Mouse (Mus musculus) ovary, postnatal 36 days (tissue): ENCODE measurements around the gene 4930426L09Rik.

Experiments
- DNase-seq: peaks from one replicate; pipeline ENCODE4 v3.0.0; 2022; ENCODE audit warnings: low spot score, mixed read lengths

The 4930426L09Rik gene

GRCm38 (mm10) chr2:18998054-18998478 lies at the start of gene 4930426L09Rik, which contains the start of gene Pip4k2a:
Gene 4930426L09Rik (plus strand): TSS chr2:18998343.
Gene Pip4k2a (minus strand): TSS chr2:18998126.
- DNase-seq, result peak; percentile 94

- no peak for DNase-seq
These were observed 49.4 kb upstream of the 4930426L09Rik start for GRCm38 (mm10) chr2:18948741-18949140.

DNA sequence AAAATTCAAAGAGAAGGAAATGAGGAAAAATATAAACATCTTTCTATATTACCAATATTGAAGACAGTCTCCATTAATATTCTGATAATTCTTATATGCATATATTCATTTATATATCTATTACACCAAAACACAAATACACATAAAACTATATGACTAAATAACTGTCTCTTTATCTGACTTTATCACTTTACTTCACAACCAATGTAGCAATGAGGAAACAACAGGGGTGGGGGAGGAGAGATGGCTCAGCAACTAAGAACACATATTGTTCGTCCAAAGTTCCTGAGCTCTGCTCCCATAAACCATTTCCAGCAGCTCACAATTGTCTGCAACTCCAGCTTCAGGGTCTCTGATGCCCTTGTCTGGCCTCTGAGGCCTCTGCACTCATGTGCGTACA lies 47.4 kb upstream of the 4930426L09Rik start:
- no peak for DNase-seq

GRCm38 (mm10) chr2:18952102-18952673 lies 46.0 kb upstream of the 4930426L09Rik start:
- DNase-seq, result no peak

DNA sequence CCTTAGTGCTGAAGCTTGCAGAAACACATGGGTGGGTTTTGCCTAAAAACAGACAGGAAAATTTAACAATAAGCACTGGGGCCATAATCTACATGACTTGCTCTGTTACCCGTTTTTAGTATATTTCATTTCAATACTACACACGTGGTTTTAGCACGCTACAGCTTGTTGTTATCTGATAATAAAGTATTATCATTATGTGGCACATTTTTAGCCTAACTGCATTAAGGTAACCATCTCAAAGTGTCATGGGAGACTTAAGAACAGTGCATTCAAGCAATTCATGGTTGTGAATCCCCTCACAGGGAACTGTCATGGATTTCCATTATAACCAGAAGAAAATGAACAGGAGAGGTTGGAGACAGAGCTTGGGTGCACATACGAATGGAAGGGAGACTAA lies 43.7 kb upstream of the 4930426L09Rik start:
- no peak for DNase-seq

GRCm38 (mm10) chr2:18955022-18955421 lies 43.1 kb upstream of the 4930426L09Rik start:
- DNase-seq, result no peak

DNA sequence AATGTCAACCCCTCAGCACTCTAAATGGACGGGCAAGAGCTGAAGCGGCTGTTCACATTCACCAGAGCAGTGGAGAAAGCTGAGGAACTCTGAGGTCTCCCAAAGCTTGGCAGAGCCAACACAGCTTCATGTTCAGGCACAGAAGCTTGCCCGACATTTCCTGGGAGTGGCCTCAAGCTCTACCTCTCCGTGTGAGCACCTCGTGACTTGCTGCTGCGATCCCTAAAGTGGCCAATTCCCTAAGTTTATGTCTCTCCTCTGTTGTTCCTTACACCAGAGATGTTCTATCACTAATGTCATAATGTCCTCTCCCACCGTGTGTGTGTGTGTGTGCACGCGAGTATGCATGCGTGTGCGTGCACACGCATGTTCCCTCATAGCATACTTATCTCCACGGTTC lies 42.5 kb upstream of the 4930426L09Rik start:
- DNase-seq, result no peak

DNA sequence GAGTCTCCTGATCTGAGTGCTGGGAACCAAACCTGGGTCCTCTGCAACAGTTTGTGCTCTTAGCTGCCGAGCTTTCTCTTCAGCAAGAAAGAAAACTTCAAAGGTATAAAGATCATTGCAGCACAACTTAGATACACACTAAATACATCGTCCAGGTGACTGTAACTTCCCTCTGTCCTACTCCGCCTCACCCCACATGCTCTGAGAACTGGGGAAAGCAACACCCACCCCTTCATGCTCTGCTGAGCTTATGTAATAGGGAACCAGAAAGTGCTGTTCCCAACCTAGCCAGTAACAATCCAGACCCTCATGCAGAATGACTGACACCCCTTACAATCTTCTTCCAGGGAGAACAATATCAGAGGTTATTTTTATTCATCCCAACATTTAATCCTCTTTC lies 41.7 kb upstream of the 4930426L09Rik start:
- no peak for DNase-seq

DNA sequence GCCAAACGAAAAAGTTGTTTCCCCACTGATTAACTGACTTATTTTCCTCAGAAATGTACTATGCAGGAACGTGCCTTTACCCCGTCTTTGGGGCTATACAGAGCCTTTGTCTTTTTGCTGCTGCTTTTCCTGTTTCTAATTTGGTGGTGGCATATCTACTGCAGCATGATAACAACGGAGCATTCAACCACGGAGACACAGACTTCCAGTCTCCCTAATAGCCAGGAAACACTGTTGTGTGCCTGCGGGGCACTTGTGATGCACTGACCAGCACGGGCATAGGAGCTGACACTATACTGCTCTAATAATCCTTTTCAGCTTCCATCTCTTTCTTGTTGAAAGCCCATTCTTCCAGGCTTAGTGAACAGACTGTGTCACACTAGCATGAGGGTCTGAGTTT lies 41.2 kb upstream of the 4930426L09Rik start:
- DNase-seq, result no peak

- DNase-seq, result no peak
These were observed 40.7 kb upstream of the 4930426L09Rik start for GRCm38 (mm10) chr2:18957459-18957858.

DNA sequence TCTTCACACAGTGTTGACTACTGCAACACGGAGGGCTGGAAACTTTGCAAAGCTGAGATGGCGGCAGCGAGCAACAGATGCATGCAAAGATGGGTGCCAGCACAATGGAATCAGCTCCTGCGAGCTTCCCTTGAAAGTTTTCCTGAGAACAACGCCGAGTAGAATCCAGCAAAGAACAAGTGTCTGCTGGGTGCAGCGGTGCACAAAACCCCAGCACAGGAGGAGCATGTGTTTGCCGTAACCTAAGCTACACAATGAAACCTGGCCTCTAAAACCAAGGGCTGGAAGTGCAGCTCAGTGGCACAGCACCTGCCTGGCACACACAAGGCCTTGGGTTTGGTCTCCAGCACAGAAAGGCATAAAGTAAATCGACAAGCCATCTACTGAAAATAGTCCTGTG lies 40.1 kb upstream of the 4930426L09Rik start:
- DNase-seq, result no peak

- no peak for DNase-seq
These were observed 39.6 kb upstream of the 4930426L09Rik start for GRCm38 (mm10) chr2:18958501-18958900.

DNA sequence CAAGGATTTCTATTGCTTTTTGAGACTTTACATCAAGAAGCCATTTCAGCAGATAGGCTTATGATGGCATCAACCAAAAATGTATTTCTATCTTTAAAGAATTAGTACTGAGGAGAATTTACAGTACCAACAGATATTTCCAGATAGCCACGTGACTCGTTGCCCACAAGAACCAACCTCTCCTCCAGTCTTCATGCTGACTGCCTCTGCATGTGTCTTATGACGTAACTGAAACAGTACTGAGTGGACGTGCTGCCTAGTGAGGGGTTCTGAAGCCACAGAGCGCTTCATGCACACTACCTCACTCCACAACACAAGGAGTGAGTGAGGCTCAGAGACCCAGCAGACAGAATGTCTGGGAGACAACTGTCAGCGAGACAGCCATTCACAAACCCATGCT lies 39.1 kb upstream of the 4930426L09Rik start:
- no peak for DNase-seq

- no peak for DNase-seq
These were observed 38.6 kb upstream of the 4930426L09Rik start for GRCm38 (mm10) chr2:18959558-18959957.

DNA sequence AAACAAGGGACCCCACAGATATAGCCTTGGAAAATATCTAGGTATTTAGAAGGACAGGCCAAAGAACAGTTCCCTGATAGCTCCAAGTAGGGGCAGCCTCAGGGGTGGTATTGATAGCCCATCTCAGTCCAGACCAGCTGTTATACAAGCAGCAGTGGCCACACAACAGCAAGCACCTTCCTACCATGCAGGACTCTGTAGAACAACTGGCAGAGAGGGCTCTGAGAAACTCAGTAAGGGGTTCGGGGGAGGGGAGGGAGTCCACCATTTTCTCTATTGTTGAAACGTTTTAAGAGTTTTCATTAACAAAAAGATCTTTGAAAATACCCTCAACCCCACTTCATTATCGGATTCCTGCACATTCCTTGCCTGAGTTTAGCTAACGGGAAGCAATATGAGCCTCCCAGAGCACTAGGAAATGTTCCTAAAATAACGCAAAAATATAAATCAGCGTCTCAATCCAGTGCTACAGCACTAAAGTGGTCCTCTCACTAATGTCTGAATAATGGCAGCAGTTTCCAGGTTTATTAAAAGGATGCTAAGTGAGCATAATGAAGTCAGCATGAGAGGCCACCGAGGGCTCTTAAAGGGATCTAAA lies 37.7 kb upstream of the 4930426L09Rik start:
- DNase-seq, result no peak

- no peak for DNase-seq
These were observed 35.6 kb upstream of the 4930426L09Rik start for GRCm38 (mm10) chr2:18962502-18962901.

GRCm38 (mm10) chr2:18963286-18964040 lies 34.7 kb upstream of the 4930426L09Rik start:
- DNase-seq, result no peak

- no peak for DNase-seq
These were observed 33.0 kb upstream of the 4930426L09Rik start for GRCm38 (mm10) chr2:18965108-18965507.

GRCm38 (mm10) chr2:18965950-18966349 lies 32.2 kb upstream of the 4930426L09Rik start:
- no peak for DNase-seq

DNA sequence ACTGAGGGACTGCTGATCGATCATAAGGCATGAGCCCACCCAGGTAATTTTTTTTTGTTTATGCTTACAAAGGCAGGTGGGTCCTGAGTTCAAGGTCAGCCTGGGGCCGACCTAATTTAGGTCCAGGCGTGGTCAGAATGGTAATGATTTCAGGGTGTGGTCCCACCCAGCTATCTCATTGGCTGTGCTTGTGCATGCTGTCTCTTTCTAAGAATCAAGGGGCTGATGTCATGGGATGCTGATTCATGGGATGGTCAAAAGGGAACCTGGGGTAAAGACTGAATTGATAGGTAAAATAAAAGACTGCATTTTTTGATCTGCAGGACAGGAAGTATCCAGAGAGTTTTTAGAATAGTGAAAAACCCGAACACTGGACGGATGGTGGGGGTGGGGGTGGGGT lies 31.6 kb upstream of the 4930426L09Rik start:
- no peak for DNase-seq

DNA sequence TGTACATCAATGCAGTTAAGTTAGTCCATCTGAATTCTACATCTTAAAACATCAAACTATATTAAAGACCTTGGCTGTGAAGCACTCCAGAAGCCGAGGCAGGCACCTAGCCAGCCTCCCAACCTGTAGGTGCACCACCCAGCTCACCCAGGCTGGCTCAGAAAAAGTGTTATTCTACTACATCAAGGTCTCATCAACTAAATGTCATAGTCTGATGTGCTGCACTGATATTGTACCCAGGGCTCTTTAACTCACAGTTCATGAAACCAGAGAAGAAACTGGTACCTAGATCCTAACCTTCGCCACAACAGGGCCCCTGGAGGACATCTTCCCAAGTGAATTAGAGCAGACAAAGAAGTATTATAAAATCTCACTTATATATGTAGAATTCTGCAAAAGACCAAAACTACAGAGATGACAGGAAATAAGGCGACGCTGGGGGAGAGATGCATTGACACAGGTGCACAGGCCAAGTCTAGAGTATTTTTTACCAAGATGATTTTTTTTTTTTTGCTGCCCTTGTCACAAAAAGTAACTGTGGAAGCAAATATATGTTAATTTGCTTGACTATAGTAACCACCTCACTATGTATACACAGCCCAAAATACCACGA lies 30.6 kb upstream of the 4930426L09Rik start:
- no peak for DNase-seq

GRCm38 (mm10) chr2:18969066-18969681 lies 29.0 kb upstream of the 4930426L09Rik start:
- DNase-seq, result no peak
